Mouse (Mus musculus) thymus, adult 2 months (tissue): ENCODE data around the gene Zfp64. TPM values are rescaled to one million over a fixed set of nuclear protein-coding genes. Genes with fewer than 3 reads are reported as not detected.
A peak's percentile ranks its signal among the peaks of the same experiment; 100 is the strongest.

ENCODE experiments used
- DNase-seq: peaks from one replicate; pipeline ENCODE4 v3.0.0; 2021
- H3K27ac ChIP-seq: fragments of 200-500 bp; 2 replicates; pipeline ENCODE4 v1.5.1; 2012; ENCODE audit warnings: low read length, control low read depth; ENCODE audit not compliant: control insufficient read depth, insufficient read depth
- H3K27me3 ChIP-seq: fragments of 200-500 bp; 2 replicates; pipeline ENCODE4 v1.6.1; 2012; ENCODE audit warnings: mild to moderate bottlenecking, low read length, moderate library complexity, mixed read lengths; ENCODE audit not compliant: control insufficient read depth, insufficient read depth
- H3K36me3 ChIP-seq: fragments of 200-500 bp; 2 replicates; pipeline ENCODE4 v1.6.1; 2012; ENCODE audit warnings: mild to moderate bottlenecking, low read length, moderate library complexity; ENCODE audit not compliant: control insufficient read depth, insufficient read depth
- H3K4me1 ChIP-seq: fragments of 200-500 bp; replicated peaks from 2 replicates; pipeline ENCODE4 v1.6.1; 2012; ENCODE audit warnings: low read length; ENCODE audit not compliant: control insufficient read depth, insufficient read depth
- H3K4me3 ChIP-seq: fragments of 200-500 bp; 2 replicates; pipeline ENCODE4 v1.5.1; 2012; ENCODE audit warnings: mild to moderate bottlenecking, low read length, control low read depth, moderate library complexity; ENCODE audit not compliant: control insufficient read depth, insufficient read depth
- CTCF ChIP-seq: fragments of 200-500 bp; IDR thresholded peaks from 2 replicates; pipeline ENCODE4 v1.5.1; 2012; ENCODE audit warnings: mild to moderate bottlenecking, control low read depth, low read length, moderate library complexity, borderline replicate concordance; ENCODE audit not compliant: control insufficient read depth, poor library complexity, insufficient read depth; ENCODE audit errors: extremely low read depth
- POLR2A ChIP-seq: fragments of 200-500 bp; IDR thresholded peaks from 2 replicates; pipeline ENCODE4 v1.6.1; 2012; ENCODE audit warnings: mild to moderate bottlenecking, low read length, control low read depth, moderate library complexity; ENCODE audit not compliant: control insufficient read depth, poor library complexity, insufficient read depth; ENCODE audit errors: extremely low read depth
- WGBS: fragments of 180-500 bp; shearing (Covaris S2); methylation state at CpG from one replicate; pipeline ENCODE4 v1.1.7; 2018; 5-methylcytosine and 5-hydroxymethylcytosine counted together
- polyA plus RNA-seq: library from polyadenylated mRNA; depleted of rRNA; stranded (reverse); fragments of >200 nt; gene quantifications from 2 replicates; pipeline ENCODE4 v1.2.3, GENCODE M21; 2012

Gene Zfp64
- polyA plus RNA-seq, 1 experiment: 63.1 TPM

DNA sequence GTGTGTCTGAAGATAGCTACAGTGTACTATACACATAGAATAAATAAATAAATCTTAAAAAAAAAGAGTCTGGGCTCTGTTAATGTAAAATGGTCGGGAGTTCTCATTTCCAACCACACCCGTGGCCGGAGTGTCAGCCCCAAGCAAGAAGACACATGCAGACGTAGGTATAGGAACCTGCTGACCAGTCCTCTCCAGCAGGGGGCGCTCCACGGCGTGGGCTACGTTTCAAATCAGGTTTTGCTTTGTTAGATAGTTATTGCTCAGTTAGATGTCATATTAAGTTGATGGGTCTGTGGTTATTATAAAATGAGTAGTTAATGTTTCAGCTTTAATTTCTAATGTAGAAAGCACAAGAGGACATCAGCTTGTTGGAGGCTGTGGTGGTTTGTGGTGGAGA is 52.8 kb downstream of the Zfp64 start:
- no peak overlapping the region for H3K4me3 ChIP-seq
- H3K27ac ChIP-seq: no peak overlapping the region
- H3K27me3 ChIP-seq: no peaks in the 10 kb centered on the region
- TF ChIP-seq POLR2A (no peak), CTCF (peak; percentile 80; the same call in 1 of the 2 replicates)
- H3K36me3 ChIP-seq: no peaks in the 10 kb centered on the region
- peak; percentile 50 for DNase-seq
- 0 out of 2 replicates have a peak, but pooled peaks cover 2% of the 10 kb centered on the region for H3K4me1 ChIP-seq
- 7% methylated on average over 8 of the region's 8 CpGs for WGBS

DNA sequence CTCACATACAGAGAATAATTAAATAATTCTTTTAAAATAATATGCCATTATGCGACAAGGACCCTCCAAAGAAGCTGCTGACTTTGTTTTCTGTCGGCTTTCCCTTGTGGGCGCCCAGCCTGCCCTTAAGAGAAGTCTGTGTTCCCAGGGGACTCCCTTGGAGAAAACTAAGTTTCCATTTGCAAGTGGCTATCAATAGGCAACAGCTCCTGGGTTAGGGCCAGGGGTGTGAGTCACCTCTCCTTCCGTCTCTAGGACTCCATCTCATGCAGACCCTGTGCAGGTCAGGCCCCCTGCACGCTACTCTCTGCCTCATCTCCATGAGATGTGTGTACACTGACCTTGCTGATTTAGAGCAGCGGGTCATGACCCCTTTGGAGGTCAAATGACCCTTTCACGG is 57.5 kb downstream of the Zfp64 start:
- DNase-seq: no peak
- H3K27me3 ChIP-seq: no peaks in the 10 kb centered on the region
- H3K4me1 ChIP-seq: no peaks in the 10 kb centered on the region
- 96% methylated on average over 7 of the region's 7 CpGs for WGBS
- TF ChIP-seq POLR2A: no peak
- no peak for TF ChIP-seq CTCF
- H3K4me3 ChIP-seq: no peak overlapping the region
- no peaks in the 10 kb centered on the region for H3K36me3 ChIP-seq
- H3K27ac ChIP-seq: no peak overlapping the region

- TF ChIP-seq CTCF (no peak), POLR2A (no peak)
- H3K27me3 ChIP-seq: no peaks in the 10 kb centered on the region
- no peak overlapping the region for H3K27ac ChIP-seq
- no peaks in the 10 kb centered on the region for H3K4me1 ChIP-seq
- no peak for DNase-seq
- H3K36me3 ChIP-seq: no peaks in the 10 kb centered on the region
- H3K4me3 ChIP-seq: no peak overlapping the region
- WGBS: 96% methylated on average over 8 of the region's 8 CpGs
Measured at GRCm38 (mm10) chr2:168895531-168895930, 59.9 kb downstream of the Zfp64 start.

DNA sequence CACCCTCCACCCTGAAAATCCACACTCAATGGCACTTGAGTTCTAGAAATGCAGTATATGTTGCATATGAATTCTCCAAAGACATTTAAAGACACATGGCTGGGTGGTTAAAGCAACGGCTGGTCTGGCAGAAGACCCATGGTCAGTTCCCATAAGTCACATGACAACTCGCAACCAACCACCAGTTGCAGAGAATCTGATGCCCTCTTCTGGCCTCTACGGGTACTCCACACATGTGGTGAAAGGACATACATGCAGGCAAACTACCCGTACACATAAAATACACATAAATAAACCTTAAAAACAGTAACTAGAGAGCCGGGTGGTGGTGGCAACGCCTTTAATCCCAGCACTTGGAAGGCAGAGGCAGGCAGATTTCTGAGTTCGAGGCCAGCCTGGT is 60.6 kb downstream of the Zfp64 start:
- H3K36me3 ChIP-seq: no peaks in the 10 kb centered on the region
- H3K27ac ChIP-seq: no peak overlapping the region
- no peak overlapping the region for H3K4me3 ChIP-seq
- no peaks in the 10 kb centered on the region for H3K4me1 ChIP-seq
- H3K27me3 ChIP-seq: no peaks in the 10 kb centered on the region
- TF ChIP-seq CTCF (no peak), POLR2A (no peak)
- WGBS: 94% methylated on average over 7 of the region's 7 CpGs
- DNase-seq: no peak

GRCm38 (mm10) chr2:168892057-168892456 is 63.3 kb downstream of the Zfp64 start:
- no peak for DNase-seq
- no peaks in the 10 kb centered on the region for H3K36me3 ChIP-seq
- H3K27ac ChIP-seq: no peak overlapping the region
- no peak overlapping the region for H3K4me3 ChIP-seq
- H3K27me3 ChIP-seq: no peaks in the 10 kb centered on the region
- 92% methylated on average over 2 of the region's 2 CpGs for WGBS
- H3K4me1 ChIP-seq: no peaks in the 10 kb centered on the region
- TF ChIP-seq CTCF (no peak), POLR2A (no peak)

DNA sequence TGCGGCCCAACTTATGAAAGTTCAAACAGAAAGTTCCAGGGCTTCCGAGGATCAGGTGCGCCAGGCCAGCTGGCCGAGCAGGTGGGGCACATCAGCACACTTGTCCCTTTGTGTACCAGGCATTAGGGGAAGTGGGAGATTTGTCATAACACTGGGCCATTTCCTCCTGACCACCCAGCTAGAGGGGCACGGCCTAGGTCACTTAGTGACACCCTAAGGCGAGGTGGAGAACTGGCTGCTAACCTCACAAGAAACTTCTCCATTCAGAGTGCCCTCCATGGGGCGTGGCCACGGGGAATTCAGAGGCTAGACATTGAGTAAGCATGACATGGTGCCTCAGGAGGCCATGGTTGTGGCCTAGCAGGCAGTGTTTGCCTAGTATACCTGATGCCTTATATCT is 70.7 kb downstream of the Zfp64 start:
- WGBS: 64% methylated on average over 8 of the region's 8 CpGs
- TF ChIP-seq CTCF (no peak), POLR2A (no peak)
- no peaks in the 10 kb centered on the region for H3K4me1 ChIP-seq
- H3K27ac ChIP-seq: no peak overlapping the region
- no peaks in the 10 kb centered on the region for H3K36me3 ChIP-seq
- H3K27me3 ChIP-seq: no peaks in the 10 kb centered on the region
- no peak for DNase-seq
- no peak overlapping the region for H3K4me3 ChIP-seq

DNA sequence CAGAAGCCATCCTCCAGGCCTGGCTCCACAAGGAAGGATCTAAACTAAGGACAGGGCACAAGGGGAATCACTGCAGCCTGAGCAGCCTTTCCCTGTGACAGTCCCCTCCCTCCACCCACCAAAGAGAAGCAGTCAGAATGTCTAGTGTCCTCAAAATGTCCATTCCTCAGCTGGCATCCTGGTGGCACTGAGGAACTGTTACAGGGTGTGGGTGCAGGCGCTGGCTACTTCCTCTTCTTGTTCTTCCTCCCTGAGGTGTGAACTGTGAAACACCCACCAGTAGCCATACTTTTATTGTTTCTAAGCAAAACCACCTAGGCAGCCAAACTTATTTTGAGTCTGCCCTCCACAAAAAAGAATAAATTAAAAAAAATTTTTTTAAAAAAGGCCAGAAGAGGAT is 72.4 kb downstream of the Zfp64 start:
- DNase-seq: no peak
- no peaks in the 10 kb centered on the region for H3K4me1 ChIP-seq
- no peaks in the 10 kb centered on the region for H3K36me3 ChIP-seq
- no peak overlapping the region for H3K27ac ChIP-seq
- no peak overlapping the region for H3K4me3 ChIP-seq
- no peaks in the 10 kb centered on the region for H3K27me3 ChIP-seq
- TF ChIP-seq POLR2A (no peak), CTCF (no peak)
- WGBS: 40% methylated on average over 1 of the region's 1 CpGs
